Mouse (Mus musculus): ENCODE results near the gene Nfkbil1. TPM values are rescaled to one million over a fixed set of nuclear protein-coding genes. Genes with fewer than 3 reads are reported as not detected.
"Not testable (repeated sequence)": the region's sequence is repeated elsewhere in the genome, so short reads cannot be mapped to it uniquely, and the experiment has no call there.

The Nfkbil1 gene
- polyA plus RNA-seq, 1 experiment, result 10.1 TPM

GRCm38 (mm10) chr17:35237504-35237903 lies 1.9 kb upstream of the Nfkbil1 start:
- Histone ChIP-seq H3K4me1 (ENCODE audit: control insufficient read depth, insufficient read depth, low read length) (peaks cover 10% of the 10 kb centered on the region), H3K27ac (ENCODE audit: insufficient read depth, low read length) (no peak overlapping the region), H3K4me3 (ENCODE audit: insufficient read depth, low read length) (no peak overlapping the region)
- no peak for TF ChIP-seq POLR2A (IDR thresholded peaks at IDR 0.05; ENCODE audit: low read depth, low read length)
- TF ChIP-seq CTCF (IDR thresholded peaks at IDR 0.05; ENCODE audit: borderline replicate concordance, insufficient read depth, low read length), result no peak

- H3K27ac ChIP-seq (ENCODE audit: insufficient read depth, low read length), result no peak overlapping the region
- peaks cover 10% of the 10 kb centered on the region for H3K4me1 ChIP-seq (ENCODE audit: control insufficient read depth, insufficient read depth, low read length)
- TF ChIP-seq POLR2A (IDR thresholded peaks at IDR 0.05; ENCODE audit: low read depth, low read length) (no peak), CTCF (IDR thresholded peaks at IDR 0.05; ENCODE audit: borderline replicate concordance, insufficient read depth, low read length) (no peak)
- H3K4me3 ChIP-seq (ENCODE audit: insufficient read depth, low read length), result no peak overlapping the region
These were observed 1.4 kb upstream of the Nfkbil1 start for GRCm38 (mm10) chr17:35236996-35237395.

- H3K27ac ChIP-seq (ENCODE audit: insufficient read depth, low read length), result no peak overlapping the region
- H3K4me1 ChIP-seq (ENCODE audit: control insufficient read depth, insufficient read depth, low read length), result peaks cover 10% of the 10 kb centered on the region
These were observed 776 bp upstream of the Nfkbil1 start for GRCm38 (mm10) chr17:35236390-35236746.

GRCm38 (mm10) chr17:35234903-35235302 lies 689 bp downstream of the Nfkbil1 start:
- Histone ChIP-seq H3K27ac (ENCODE audit: insufficient read depth, low read length) (peak overlapping the region; percentile 62), H3K4me1 (ENCODE audit: control insufficient read depth, insufficient read depth, low read length) (peaks cover 4% of the 10 kb centered on the region; the same call in 1 of the 2 replicates), H3K4me3 (ENCODE audit: insufficient read depth, low read length) (peak overlapping the region; percentile 61)
- TF ChIP-seq POLR2A (IDR thresholded peaks at IDR 0.05; ENCODE audit: low read depth, low read length) (peak; percentile 68), CTCF (IDR thresholded peaks at IDR 0.05; ENCODE audit: borderline replicate concordance, insufficient read depth, low read length) (no peak)

More at GRCm38 (mm10) chr17:35236390-35236746, 776 bp upstream of the Nfkbil1 start:
- 0 out of 2 replicates have a peak, but pooled peaks have one; percentile 28 for TF ChIP-seq POLR2A (IDR thresholded peaks at IDR 0.05; ENCODE audit: low read depth, low read length)
- TF ChIP-seq CTCF (IDR thresholded peaks at IDR 0.05; ENCODE audit: borderline replicate concordance, insufficient read depth, low read length), result peak; percentile 88
- peak overlapping the region; percentile 74 for H3K4me3 ChIP-seq (ENCODE audit: insufficient read depth, low read length)

GRCm38 (mm10) chr17:35234090-35234489 lies 1.5 kb downstream of the Nfkbil1 start:
- H3K4me3 ChIP-seq (ENCODE audit: insufficient read depth, low read length); H3K4me1 ChIP-seq (ENCODE audit: control insufficient read depth, insufficient read depth, low read length); H3K27ac ChIP-seq (ENCODE audit: insufficient read depth, low read length): not testable (repeated sequence)

GRCm38 (mm10) chr17:35233114-35233980 lies 2.2 kb downstream of the Nfkbil1 start, which contains the start of gene Atp6v1g2:
TSS of gene Atp6v1g2 (plus strand) at chr17:35233660.
- TF ChIP-seq CTCF (IDR thresholded peaks at IDR 0.05; ENCODE audit: borderline replicate concordance, insufficient read depth, low read length), result no peak
- TF ChIP-seq POLR2A (IDR thresholded peaks at IDR 0.05; ENCODE audit: low read depth, low read length), result no peak
- H3K27ac ChIP-seq (ENCODE audit: insufficient read depth, low read length), result peak within 1 kb of the TSS; percentile 62; the same call in 1 of the 2 replicates
- peaks cover 4% of the 10 kb centered on the region; the same call in 1 of the 2 replicates for H3K4me1 ChIP-seq (ENCODE audit: control insufficient read depth, insufficient read depth, low read length)
- H3K4me3 ChIP-seq (ENCODE audit: insufficient read depth, low read length), result peak within 1 kb of the TSS; percentile 61; the same call in 1 of the 2 replicates

- peaks cover 4% of the 10 kb centered on the region; the same call in 1 of the 2 replicates for H3K4me1 ChIP-seq (ENCODE audit: control insufficient read depth, insufficient read depth, low read length)
These were observed 2.9 kb downstream of the Nfkbil1 start for GRCm38 (mm10) chr17:35232659-35233058.

GRCm38 (mm10) chr17:35232043-35232442 lies 3.5 kb downstream of the Nfkbil1 start:
- TF ChIP-seq POLR2A (IDR thresholded peaks at IDR 0.05; ENCODE audit: low read depth, low read length) (no peak), CTCF (IDR thresholded peaks at IDR 0.05; ENCODE audit: borderline replicate concordance, insufficient read depth, low read length) (peak; percentile 71)
- H3K27ac ChIP-seq (ENCODE audit: insufficient read depth, low read length), result no peak overlapping the region
- H3K4me1 ChIP-seq (ENCODE audit: control insufficient read depth, insufficient read depth, low read length), result peaks cover 4% of the 10 kb centered on the region; the same call in 1 of the 2 replicates
- H3K4me3 ChIP-seq (ENCODE audit: insufficient read depth, low read length), result no peak overlapping the region

More at GRCm38 (mm10) chr17:35232659-35233058, 2.9 kb downstream of the Nfkbil1 start:
- Histone ChIP-seq H3K4me3 (ENCODE audit: insufficient read depth, low read length) (no peak overlapping the region), H3K27ac (ENCODE audit: insufficient read depth, low read length) (no peak overlapping the region)
- TF ChIP-seq CTCF (IDR thresholded peaks at IDR 0.05; ENCODE audit: borderline replicate concordance, insufficient read depth, low read length) (no peak), POLR2A (IDR thresholded peaks at IDR 0.05; ENCODE audit: low read depth, low read length) (no peak)

GRCm38 (mm10) chr17:35231022-35231421 lies 4.6 kb downstream of the Nfkbil1 start:
- TF ChIP-seq CTCF (IDR thresholded peaks at IDR 0.05; ENCODE audit: borderline replicate concordance, insufficient read depth, low read length) (no peak), POLR2A (IDR thresholded peaks at IDR 0.05; ENCODE audit: low read depth, low read length) (no peak)
- Histone ChIP-seq H3K4me1 (ENCODE audit: control insufficient read depth, insufficient read depth, low read length) (peaks cover 4% of the 10 kb centered on the region), H3K27ac (ENCODE audit: insufficient read depth, low read length) (no peak overlapping the region), H3K4me3 (ENCODE audit: insufficient read depth, low read length) (no peak overlapping the region)

GRCm38 (mm10) chr17:35226561-35227046 lies 9.0 kb downstream of the Nfkbil1 start:
- peaks cover 7% of the 10 kb centered on the region for H3K4me1 ChIP-seq (ENCODE audit: control insufficient read depth, insufficient read depth, low read length)
- H3K27ac ChIP-seq (ENCODE audit: insufficient read depth, low read length), result no peak overlapping the region
- no peak for TF ChIP-seq POLR2A (IDR thresholded peaks at IDR 0.05; ENCODE audit: low read depth, low read length)
- no peak for TF ChIP-seq CTCF (IDR thresholded peaks at IDR 0.05; ENCODE audit: borderline replicate concordance, insufficient read depth, low read length)
- H3K4me3 ChIP-seq (ENCODE audit: insufficient read depth, low read length), result no peak overlapping the region

Measured in embryonic fibroblast, embryonic 13.5 days (primary cell).